Mouse (Mus musculus) spleen, postnatal 4 days (tissue): ENCODE measurements at regions not wholly inside any gene's neighbourhood (a gene's known extent, or its start where the extent isn't known, plus 50 kb on each side); places are given as distances from the start of the nearest gene placed in this dataset.

ENCODE experiments used
- DNase-seq, 2 experiments: peaks; one replicate each; pipeline ENCODE4 v3.0.0; 2022; ENCODE audit warnings: low spot score in 2 of 2

DNA sequence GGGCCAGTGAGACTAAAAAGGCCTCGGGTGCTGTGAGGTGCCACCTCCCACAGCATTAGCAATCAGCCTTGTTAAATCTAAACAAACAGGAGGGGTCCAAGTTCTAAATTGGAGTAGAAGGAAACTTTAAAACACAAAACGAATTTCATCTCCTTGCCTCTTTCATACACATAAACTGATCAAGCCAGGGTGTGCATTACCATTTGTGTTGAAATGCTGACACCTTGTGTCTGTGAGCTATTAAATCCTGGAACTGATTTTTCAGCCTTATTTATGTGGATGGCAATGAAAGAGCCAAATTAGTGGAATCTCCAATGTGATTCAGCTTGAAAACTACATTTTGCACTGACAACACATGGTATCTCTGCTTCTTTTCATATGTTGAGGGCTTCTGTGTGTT is 114.8 kb downstream of the Pcsk1 start:
- DNase-seq, result no peak

DNA sequence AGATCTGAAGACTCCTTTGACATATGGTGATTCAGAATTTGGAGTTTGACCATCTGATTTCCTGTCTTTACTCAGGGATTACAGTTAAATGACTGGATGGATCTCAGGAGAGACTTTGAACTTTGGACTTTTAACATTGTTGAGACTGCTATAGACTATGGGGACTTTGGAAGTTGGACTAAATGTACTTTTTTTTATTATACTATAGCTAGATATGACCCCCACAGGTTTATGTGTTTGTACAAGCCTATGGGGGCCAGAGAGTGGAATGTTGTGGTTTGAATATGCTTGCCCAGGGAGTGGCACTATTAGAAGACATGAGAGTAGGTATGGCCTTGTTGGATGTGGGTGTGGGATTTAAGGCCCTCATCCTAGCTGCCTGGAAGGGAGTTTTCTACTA is 134.3 kb downstream of the Pcsk1 start:
- DNase-seq, result no peak

DNA sequence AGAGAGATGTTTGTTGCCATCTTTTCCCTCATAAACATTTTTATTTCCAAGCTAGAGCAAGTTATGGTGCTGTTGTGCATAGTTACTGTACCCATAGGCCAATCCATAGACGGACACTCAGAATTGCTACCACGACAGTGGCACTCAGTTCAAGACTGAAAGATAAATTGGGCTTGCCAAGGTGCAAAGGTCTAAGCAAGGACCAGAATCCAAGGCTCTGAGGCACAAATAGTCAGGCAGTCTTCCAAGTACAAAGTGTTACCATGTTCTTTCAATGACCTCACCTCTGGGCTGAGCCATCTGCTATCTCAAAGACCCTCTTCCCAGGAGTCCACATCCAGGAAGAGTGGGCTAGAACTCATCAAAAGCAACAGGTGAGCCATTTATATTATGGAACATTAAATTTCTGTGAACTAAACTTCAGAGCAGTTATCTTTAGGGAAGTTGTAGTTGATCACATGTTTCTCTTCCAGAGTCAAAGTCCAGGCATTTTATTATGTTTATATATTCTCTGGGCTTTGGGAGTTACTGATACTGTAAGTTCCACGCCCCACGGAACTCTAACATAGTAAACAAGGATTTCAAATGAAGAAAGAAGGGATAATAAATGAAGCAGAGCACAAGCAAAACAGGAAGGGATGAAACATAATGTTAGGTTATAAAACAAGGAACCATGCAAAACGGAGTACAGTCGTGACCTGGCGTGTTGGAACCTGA is 136.1 kb downstream of the Pcsk1 start:
- DNase-seq, result no peak

DNA sequence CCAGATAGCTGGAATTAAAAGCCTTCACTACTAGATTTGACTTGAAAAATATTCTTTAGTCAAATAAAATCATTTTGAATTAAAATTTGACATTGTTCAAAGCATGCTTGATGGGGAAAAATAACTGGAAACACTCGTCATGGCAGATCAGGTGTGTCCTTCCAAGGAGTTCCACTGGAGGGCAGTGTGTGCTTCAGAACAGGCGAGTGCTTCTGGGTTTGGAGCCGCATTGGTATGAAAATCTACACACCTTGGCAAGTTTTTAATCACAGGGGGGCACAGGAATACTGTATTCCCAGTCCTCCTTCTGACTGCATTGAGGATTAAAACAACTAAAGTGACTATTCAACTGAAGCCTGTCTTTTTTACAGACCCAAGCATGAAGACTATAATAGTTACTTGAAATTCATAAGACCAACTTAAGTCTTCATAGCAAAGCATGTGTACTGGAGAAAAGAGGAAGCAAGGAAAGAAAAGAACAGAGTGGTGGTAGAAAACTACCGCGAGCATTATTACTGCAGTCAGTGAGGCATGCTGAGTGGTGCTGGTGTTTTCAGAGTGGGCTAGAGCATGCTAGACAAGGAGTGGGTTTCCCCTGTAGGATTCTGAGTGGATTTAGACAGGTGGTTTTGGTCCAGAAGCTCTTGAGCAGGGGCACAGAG is 138.1 kb downstream of the Pcsk1 start:
- DNase-seq, result peak; percentile 24 to 68

DNA sequence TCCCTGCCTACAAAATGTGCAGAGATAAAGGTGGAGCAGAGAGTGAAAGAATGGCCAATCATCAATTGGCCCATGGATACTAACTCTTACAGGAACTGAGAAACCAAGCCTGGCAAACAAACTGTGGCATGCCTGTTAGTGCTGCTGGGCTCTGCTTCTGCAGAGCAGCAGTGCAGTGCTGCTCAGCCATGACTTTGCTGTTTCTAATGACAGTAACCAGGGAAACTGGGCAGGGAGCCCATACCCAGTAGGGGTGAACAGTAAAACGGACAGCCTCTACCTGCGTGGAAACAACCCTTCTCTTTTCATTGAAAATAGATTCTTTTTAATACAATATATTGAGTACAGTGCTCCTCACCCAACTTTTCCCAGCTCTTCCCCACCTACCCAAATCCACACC is 146.8 kb downstream of the Pcsk1 start:
- no peak for DNase-seq
